Mouse (Mus musculus) kidney, adult 2 months (tissue): ENCODE measurements around the gene Eef1a2. TPM values are rescaled to one million over a fixed set of nuclear protein-coding genes. Genes with fewer than 3 reads are reported as not detected.

Source experiments
- DNase-seq: peaks from one replicate; pipeline ENCODE4 v3.0.0; 2021
- H3K27ac ChIP-seq: fragments of 200-500 bp; 2 replicates; pipeline ENCODE4 v1.5.1; 2012; ENCODE audit warnings: low read depth, low read length, control low read depth, inconsistent platforms; ENCODE audit not compliant: insufficient read depth
- H3K27me3 ChIP-seq: fragments of 200-500 bp; replicated peaks from 2 replicates; pipeline ENCODE4 v1.6.1; 2012; ENCODE audit warnings: mild to moderate bottlenecking, moderate library complexity, low read length, inconsistent platforms; ENCODE audit not compliant: control insufficient read depth, insufficient read depth
- H3K36me3 ChIP-seq: fragments of 200-500 bp; 2 replicates; pipeline ENCODE4 v1.6.1; 2012; ENCODE audit warnings: mild to moderate bottlenecking, moderate library complexity, low read length, inconsistent platforms; ENCODE audit not compliant: control insufficient read depth, insufficient read depth
- H3K4me1 ChIP-seq: fragments of 200-500 bp; 2 replicates; pipeline ENCODE4 v1.6.1; 2011; ENCODE audit warnings: low read length; ENCODE audit not compliant: control insufficient read depth, insufficient read depth
- H3K4me3 ChIP-seq: fragments of 200-500 bp; 2 replicates; pipeline ENCODE4 v1.5.1; 2011; ENCODE audit warnings: mild to moderate bottlenecking, low read depth, low read length, control low read depth; ENCODE audit not compliant: insufficient read depth
- CTCF ChIP-seq: fragments of 200-500 bp; conservative IDR thresholded peaks from 2 replicates; pipeline ENCODE4 v1.5.1; 2011; ENCODE audit warnings: low read depth, mild to moderate bottlenecking, control low read depth, low read length, moderate library complexity, mixed read lengths; ENCODE audit not compliant: insufficient read depth, insufficient read length
- POLR2A ChIP-seq: fragments of 200-500 bp; IDR thresholded peaks from one replicate; pipeline ENCODE4 v1.6.1; 2011; ENCODE audit warnings: low read depth, low read length, control low read depth
- whole genome bisulfite sequencing: fragments of 180-500 bp; shearing (Covaris S2); methylation state at CpG from one replicate; pipeline ENCODE4 v1.1.7; 2018; 5-methylcytosine and 5-hydroxymethylcytosine counted together
- polyA plus RNA-seq: library from polyadenylated mRNA; depleted of rRNA; stranded (reverse); fragments of >200 nt; gene quantifications from 2 replicates; pipeline ENCODE4 v1.2.3, GENCODE M21; 2012; rRNA removed

Eef1a2 gene
- 0.92 and 18.7 TPM in 2 replicates for polyA plus RNA-seq

DNA sequence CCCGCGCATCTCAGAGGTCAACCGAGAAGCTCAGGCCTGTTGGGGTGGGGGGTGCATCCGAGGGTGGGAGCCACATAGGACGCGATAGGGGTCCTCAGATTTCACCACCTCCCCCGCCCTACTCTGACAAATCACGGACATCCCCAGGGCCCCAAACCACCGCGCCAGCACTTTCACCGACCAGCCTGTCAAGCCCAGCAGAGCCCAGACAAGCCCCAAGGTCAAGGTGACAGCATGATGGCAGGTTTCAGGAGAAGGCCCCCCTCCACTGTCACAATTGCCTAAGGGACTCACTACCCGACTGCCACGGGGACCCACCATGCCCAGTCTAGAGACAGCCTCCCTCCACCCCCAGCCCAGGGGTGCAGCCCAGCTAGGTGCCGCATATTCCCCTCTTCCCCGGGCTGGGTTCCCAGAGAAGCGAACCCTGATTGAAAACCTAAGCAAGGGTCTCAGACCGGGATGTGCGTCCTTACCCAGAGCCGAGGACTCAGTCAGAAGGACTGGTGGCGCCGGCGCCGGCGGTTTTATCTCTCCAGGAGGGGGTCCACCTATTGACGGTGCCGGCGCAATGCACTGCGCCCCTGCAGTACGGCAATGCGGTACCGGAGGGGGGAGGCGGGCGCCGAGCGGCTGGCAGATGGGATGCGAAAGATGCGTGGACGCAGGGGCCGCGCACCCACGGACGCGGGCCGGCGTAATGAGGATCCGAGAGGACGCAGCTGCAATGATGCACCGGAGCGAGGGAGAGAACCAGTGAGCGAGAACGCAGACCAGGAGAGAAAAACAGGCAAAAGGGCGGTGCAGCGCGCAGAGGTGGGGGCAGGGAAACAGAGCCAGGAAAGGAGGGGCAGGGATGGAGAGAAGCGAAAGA is at the start of gene Eef1a2:
Gene Eef1a2 (minus strand): TSS at position 767 of the 874 bp plus-strand sequence.
- no peak for TF ChIP-seq CTCF
- TF ChIP-seq POLR2A = no peak
- no peaks in the 10 kb centered on the region for H3K27me3 ChIP-seq
- no peak within 1 kb of the TSS for H3K4me3 ChIP-seq
- no peak for DNase-seq
- H3K36me3 ChIP-seq = no peaks in the 10 kb centered on the region
- no peaks in the 10 kb centered on the region for H3K4me1 ChIP-seq
- no peak within 1 kb of the TSS for H3K27ac ChIP-seq
- 5% methylated on average over 55 of the region's 55 CpGs for WGBS

GRCm38 (mm10) chr2:181206118-181206517 is 49.3 kb upstream of the Eef1a2 start:
- DNase-seq = no peak
- Histone ChIP-seq H3K4me3 (no peak overlapping the region), H3K27me3 (no peaks in the 10 kb centered on the region), H3K36me3 (no peaks in the 10 kb centered on the region), H3K27ac (no peak overlapping the region), H3K4me1 (no peaks in the 10 kb centered on the region)
- WGBS = 78% methylated on average over 9 of the region's 9 CpGs
- TF ChIP-seq CTCF = no peak
- no peak for TF ChIP-seq POLR2A

DNA sequence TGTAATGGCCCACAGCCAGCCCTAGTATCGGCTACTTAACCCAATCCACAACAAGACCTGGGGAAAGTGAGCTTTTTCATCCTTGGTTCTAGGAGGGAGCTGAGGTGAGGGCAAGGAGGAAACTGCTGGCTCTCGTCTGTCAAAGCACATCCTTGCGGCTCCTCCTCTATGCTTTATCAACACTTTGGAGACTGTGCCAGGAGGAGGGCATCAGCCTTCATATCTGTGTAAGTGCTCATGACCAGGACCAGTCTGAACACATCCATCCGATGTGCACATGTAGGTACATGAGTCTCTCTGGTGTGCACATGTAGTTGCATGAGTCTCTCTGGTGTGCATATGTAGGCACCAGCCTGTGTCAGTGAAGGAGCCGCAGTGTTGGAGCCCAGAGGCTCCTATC is 48.9 kb upstream of the Eef1a2 start:
- H3K27me3 ChIP-seq = no peaks in the 10 kb centered on the region
- no peak overlapping the region for H3K27ac ChIP-seq
- WGBS = 80% methylated on average over 5 of the region's 5 CpGs
- no peaks in the 10 kb centered on the region for H3K4me1 ChIP-seq
- TF ChIP-seq POLR2A = no peak
- TF ChIP-seq CTCF = no peak
- no peaks in the 10 kb centered on the region for H3K36me3 ChIP-seq
- DNase-seq = no peak
- H3K4me3 ChIP-seq = no peak overlapping the region

DNA sequence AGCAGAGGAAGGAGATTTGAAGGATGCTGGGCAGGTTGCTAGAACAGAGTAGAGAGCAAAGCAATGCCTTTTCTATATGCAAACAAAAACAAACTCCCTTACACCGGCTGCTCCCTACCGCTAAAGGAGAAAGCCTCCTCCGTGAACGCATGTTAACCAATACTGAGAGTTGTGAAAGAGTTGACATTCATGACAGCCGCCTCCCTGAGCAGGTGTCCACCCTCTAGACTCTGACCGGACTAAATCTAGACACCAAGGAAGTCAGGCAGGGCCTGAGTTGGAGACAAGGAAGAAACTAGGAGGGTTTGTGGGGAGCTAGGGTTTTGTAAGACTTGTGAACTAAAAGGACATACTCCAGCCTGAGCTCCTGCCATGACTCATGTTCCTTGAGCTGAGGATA is 46.1 kb upstream of the Eef1a2 start:
- no peak for TF ChIP-seq POLR2A
- no peak for TF ChIP-seq CTCF
- Histone ChIP-seq H3K27me3 (no peaks in the 10 kb centered on the region), H3K36me3 (no peaks in the 10 kb centered on the region), H3K4me3 (no peak overlapping the region), H3K27ac (no peak overlapping the region), H3K4me1 (no peaks in the 10 kb centered on the region)
- DNase-seq = no peak
- WGBS = 67% methylated on average over 6 of the region's 6 CpGs

GRCm38 (mm10) chr2:181202422-181202821 is 45.6 kb upstream of the Eef1a2 start, which contains the start of gene Ptk6:
Gene Ptk6, minus strand, starts transcription at chr2:181202789.
- TF ChIP-seq POLR2A (no peak), CTCF (no peak)
- no peaks in the 10 kb centered on the region for H3K4me1 ChIP-seq
- no peaks in the 10 kb centered on the region for H3K36me3 ChIP-seq
- H3K27me3 ChIP-seq = no peaks in the 10 kb centered on the region
- H3K27ac ChIP-seq = no peak within 1 kb of the TSS
- no peak within 1 kb of the TSS for H3K4me3 ChIP-seq
- WGBS = 92% methylated on average over 3 of the region's 3 CpGs
- DNase-seq = no peak

GRCm38 (mm10) chr2:181201606-181202005 is 44.8 kb upstream of the Eef1a2 start:
- Histone ChIP-seq H3K27ac (no peak overlapping the region), H3K36me3 (no peaks in the 10 kb centered on the region), H3K27me3 (no peaks in the 10 kb centered on the region), H3K4me3 (no peak overlapping the region), H3K4me1 (no peaks in the 10 kb centered on the region; the same call in 1 of the 2 replicates)
- WGBS = 70% methylated on average over 3 of the region's 3 CpGs
- DNase-seq = no peak
- no peak for TF ChIP-seq CTCF
- no peak for TF ChIP-seq POLR2A

DNA sequence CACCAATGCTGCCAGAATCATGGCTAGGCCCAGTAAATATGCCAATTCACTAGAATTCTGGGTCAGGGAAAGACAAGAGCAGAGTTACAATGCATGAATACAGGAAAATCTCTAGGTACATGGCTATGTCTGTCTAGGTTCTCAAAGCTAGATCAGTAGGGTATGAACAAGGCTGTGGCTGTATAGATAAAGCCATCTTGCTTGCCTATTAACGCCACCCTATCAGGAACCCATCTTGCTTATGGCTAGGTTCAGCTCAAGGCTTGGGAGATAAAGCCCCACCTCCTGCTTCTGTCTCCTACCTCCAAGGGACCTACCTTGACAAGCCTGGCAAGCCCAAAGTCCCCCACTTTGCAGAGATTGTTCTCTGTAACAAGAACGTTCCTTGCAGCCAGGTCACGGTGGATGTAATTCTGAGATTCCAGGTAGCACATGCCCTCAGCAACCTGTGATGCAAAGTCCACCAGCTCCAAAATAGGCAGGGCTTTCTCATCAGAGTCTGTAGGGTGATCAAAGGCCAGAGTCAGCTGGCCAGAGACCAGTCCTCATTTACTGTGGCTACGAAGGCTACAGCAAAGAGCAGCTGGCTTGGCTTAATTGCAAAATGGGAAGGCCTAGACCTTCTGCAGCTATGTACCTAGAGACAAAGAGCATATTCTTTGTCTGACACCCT is 40.0 kb upstream of the Eef1a2 start:
- TF ChIP-seq POLR2A (no peak), CTCF (no peak)
- no peaks in the 10 kb centered on the region for H3K27me3 ChIP-seq
- H3K27ac ChIP-seq = no peak overlapping the region
- H3K4me1 ChIP-seq = no peaks in the 10 kb centered on the region; the same call in 1 of the 2 replicates
- no peaks in the 10 kb centered on the region for H3K36me3 ChIP-seq
- WGBS = 63% methylated on average over 4 of the region's 4 CpGs
- no peak overlapping the region for H3K4me3 ChIP-seq
- peak; percentile 91 for DNase-seq
